Mouse (Mus musculus) forebrain, postnatal 0 days (tissue): Measurements from ENCODE around the gene Nkiras2. TPM values are rescaled to one million over a fixed set of nuclear protein-coding genes. Genes with fewer than 3 reads are reported as not detected.
"Not testable (repeated sequence)": the region's sequence is repeated elsewhere in the genome, so short reads cannot be mapped to it uniquely, and the experiment has no call there.

ENCODE experiments used
- ATAC-seq: fragments of 200-750 bp; cut with Nextera tagmentation; 2 replicates; pipeline ENCODE4 v1.8.0; 2017; ENCODE audit warnings: mild to moderate bottlenecking, moderate library complexity
- DNase-seq: peaks from one replicate; pipeline ENCODE4 v3.0.0-alpha.2; 2015
- H3K27ac ChIP-seq: fragments of 300-500 bp; sonication (generic); 2 replicates; pipeline ENCODE4 v1.5.1; 2014; ENCODE audit warnings: low read depth, mild to moderate bottlenecking, antibody characterized with exemption, low read length, moderate library complexity, mixed read lengths
- H3K27me3 ChIP-seq: fragments of 300-500 bp; sonication (generic); 2 replicates; pipeline ENCODE4 v1.6.1; 2014; ENCODE audit warnings: mild to moderate bottlenecking, low read length, mixed read lengths; ENCODE audit not compliant: insufficient read depth
- H3K36me3 ChIP-seq: fragments of 300-500 bp; sonication (generic); 2 replicates; pipeline ENCODE4 v1.6.1; 2014; ENCODE audit warnings: mild to moderate bottlenecking, moderate library complexity; ENCODE audit not compliant: insufficient read depth
- H3K4me1 ChIP-seq: fragments of 300-500 bp; sonication (generic); 2 replicates; pipeline ENCODE4 v1.6.1; 2014; ENCODE audit warnings: antibody characterized with exemption; ENCODE audit not compliant: insufficient read depth
- H3K4me2 ChIP-seq: fragments of 300-500 bp; sonication (generic); 2 replicates; pipeline ENCODE4 v1.6.1; 2014; ENCODE audit warnings: low read depth, mild to moderate bottlenecking, moderate library complexity
- H3K4me3 ChIP-seq: fragments of 300-500 bp; sonication (generic); 2 replicates; pipeline ENCODE4 v1.5.1; 2014; ENCODE audit warnings: low read depth, low read length, mixed read lengths
- H3K9ac ChIP-seq: fragments of 300-500 bp; sonication (generic); 2 replicates; pipeline ENCODE4 v1.6.1; 2014; ENCODE audit warnings: mild to moderate bottlenecking
- H3K9me3 ChIP-seq: fragments of 300-500 bp; sonication (generic); 2 replicates; pipeline ENCODE4 v1.6.1; 2016; ENCODE audit warnings: low read length
- CTCF ChIP-seq: sonication (generic); IDR thresholded peaks from 2 replicates; pipeline ENCODE4 v1.5.1; 2016; ENCODE audit warnings: antibody characterized with exemption, control low read depth, low read depth
- WGBS: fragments of 180-500 bp; shearing (Covaris S2); extraction: QIAGEN DNeasy Blood & Tissue Kit; methylation state at CpG from one replicate; pipeline ENCODE4 v1.1.7; 2014; 5-methylcytosine and 5-hydroxymethylcytosine counted together
- polyA plus RNA-seq: library from polyadenylated mRNA; unstranded; fragments of >200 nt; fragmentation: Nextera tagmentation; extraction: Ambion mirVana; gene quantifications from 2 replicates; pipeline ENCODE4 v1.2.1, GENCODE M21; 2015
- total RNA-seq: library from RNA; depleted of rRNA; stranded (reverse); fragments of >200 nt; gene quantifications from 2 replicates; pipeline ENCODE4 v1.2.3, GENCODE M21; 2014

Nkiras2 gene
- total and polyA plus RNA-seq, 2 experiments from 2014 or later, result 81.1 to 100 TPM

- 44% methylated on average over 2 of the region's 2 CpGs for WGBS
Observed at GRCm38 (mm10) chr11:100575484-100575855, 43.6 kb upstream of the Nkiras2 start.

GRCm38 (mm10) chr11:100576256-100576655 lies 42.8 kb upstream of the Nkiras2 start:
- Histone ChIP-seq H3K27me3 (peaks cover under 1% of the 10 kb centered on the region), H3K4me2 (peak overlapping the region; percentile 79), H3K9me3 (no peaks in the 10 kb centered on the region), H3K4me3 (no peak overlapping the region), H3K9ac (no peak overlapping the region), H3K4me1 (no peaks in the 10 kb centered on the region), H3K36me3 (peaks cover 16% of the 10 kb centered on the region), H3K27ac (no peak overlapping the region)
- no peak for ATAC-seq
- WGBS, result 74% methylated on average over 21 of the region's 21 CpGs
- no peak for DNase-seq
- TF ChIP-seq CTCF, result no peak

More at GRCm38 (mm10) chr11:100575484-100575855, 43.6 kb upstream of the Nkiras2 start:
- H3K27me3 ChIP-seq, result peaks cover 6% of the 10 kb centered on the region
- peak overlapping the region; percentile 62 for H3K4me3 ChIP-seq
- no peaks in the 10 kb centered on the region for H3K9me3 ChIP-seq
- ATAC-seq (peak; percentile 8; the same call in 1 of the 2 replicates), DNase-seq (no peak)
- H3K4me1 ChIP-seq, result no peaks in the 10 kb centered on the region
- peak overlapping the region; percentile 79 for H3K4me2 ChIP-seq
- H3K27ac ChIP-seq, result 0 out of 2 replicates have a peak overlapping the region, but pooled peaks have one; percentile 36
- H3K36me3 ChIP-seq, result peaks cover 10% of the 10 kb centered on the region
- peak overlapping the region; percentile 63 for H3K9ac ChIP-seq
- no peak for TF ChIP-seq CTCF

- WGBS, result 64% methylated on average over 8 of the region's 8 CpGs
- no peak overlapping the region for H3K4me2 ChIP-seq
Observed at GRCm38 (mm10) chr11:100577852-100578599, 41.0 kb upstream of the Nkiras2 start.

GRCm38 (mm10) chr11:100579116-100579799 lies 39.8 kb upstream of the Nkiras2 start:
- H3K27me3 ChIP-seq, result no peaks in the 10 kb centered on the region
- no peak for TF ChIP-seq CTCF
- 94% methylated on average over 9 of the region's 9 CpGs for WGBS
- H3K4me3 ChIP-seq, result no peak overlapping the region
- peaks cover 39% of the 10 kb centered on the region for H3K36me3 ChIP-seq
- ATAC-seq, result no peak
- no peak overlapping the region for H3K27ac ChIP-seq
- no peak for DNase-seq
- no peaks in the 10 kb centered on the region for H3K9me3 ChIP-seq
- H3K9ac ChIP-seq, result no peak overlapping the region
- H3K4me2 ChIP-seq, result no peak overlapping the region
- H3K4me1 ChIP-seq, result no peaks in the 10 kb centered on the region

More at GRCm38 (mm10) chr11:100577852-100578599, 41.0 kb upstream of the Nkiras2 start:
- no peaks in the 10 kb centered on the region for H3K4me1 ChIP-seq
- H3K9me3 ChIP-seq, result no peaks in the 10 kb centered on the region
- H3K4me3 ChIP-seq, result no peak overlapping the region
- H3K36me3 ChIP-seq, result peaks cover 27% of the 10 kb centered on the region
- no peak overlapping the region for H3K9ac ChIP-seq
- ATAC-seq (no peak), DNase-seq (no peak)
- H3K27ac ChIP-seq, result 0 out of 2 replicates have a peak overlapping the region, but pooled peaks have one; percentile 9
- TF ChIP-seq CTCF, result no peak
- no peaks in the 10 kb centered on the region for H3K27me3 ChIP-seq

- DNase-seq, result no peak
Observed at GRCm38 (mm10) chr11:100580275-100580674, 38.8 kb upstream of the Nkiras2 start.

GRCm38 (mm10) chr11:100581756-100582155 lies 37.3 kb upstream of the Nkiras2 start:
- no peak overlapping the region for H3K9ac ChIP-seq
- no peak for TF ChIP-seq CTCF
- no peak overlapping the region for H3K4me3 ChIP-seq
- 42% methylated on average over 4 of the region's 4 CpGs for WGBS
- no peaks in the 10 kb centered on the region for H3K27me3 ChIP-seq
- no peaks in the 10 kb centered on the region for H3K9me3 ChIP-seq
- ATAC-seq (peak; percentile 16; the same call in 1 of the 2 replicates), DNase-seq (no peak)
- no peak overlapping the region for H3K4me2 ChIP-seq
- no peaks in the 10 kb centered on the region for H3K4me1 ChIP-seq
- peaks cover 64% of the 10 kb centered on the region for H3K36me3 ChIP-seq
- no peak overlapping the region for H3K27ac ChIP-seq

More at GRCm38 (mm10) chr11:100580275-100580674, 38.8 kb upstream of the Nkiras2 start:
- Histone ChIP-seq H3K4me3 (no peak overlapping the region), H3K27ac (no peak overlapping the region), H3K4me1 (no peaks in the 10 kb centered on the region), H3K36me3 (peaks cover 50% of the 10 kb centered on the region), H3K4me2 (no peak overlapping the region), H3K9ac (no peak overlapping the region), H3K27me3 (no peaks in the 10 kb centered on the region), H3K9me3 (no peaks in the 10 kb centered on the region)
- ATAC-seq, result no peak
- no peak for TF ChIP-seq CTCF
- WGBS, result 95% methylated on average over 13 of the region's 13 CpGs

- ATAC-seq, H3K27me3 ChIP-seq, H3K4me2 ChIP-seq, H3K9me3 ChIP-seq, DNase-seq, H3K4me1 ChIP-seq, H3K9ac ChIP-seq, H3K27ac ChIP-seq, H3K4me3 ChIP-seq: not testable (repeated sequence)
- peaks cover 70% of the 10 kb centered on the region for H3K36me3 ChIP-seq
- 92% methylated on average over 1 of the region's 1 CpGs for WGBS
Observed at GRCm38 (mm10) chr11:100582413-100582812, 36.6 kb upstream of the Nkiras2 start.
